ENCODE assay signal across 8 mouse cellular contexts in the genomic region with DNA sequence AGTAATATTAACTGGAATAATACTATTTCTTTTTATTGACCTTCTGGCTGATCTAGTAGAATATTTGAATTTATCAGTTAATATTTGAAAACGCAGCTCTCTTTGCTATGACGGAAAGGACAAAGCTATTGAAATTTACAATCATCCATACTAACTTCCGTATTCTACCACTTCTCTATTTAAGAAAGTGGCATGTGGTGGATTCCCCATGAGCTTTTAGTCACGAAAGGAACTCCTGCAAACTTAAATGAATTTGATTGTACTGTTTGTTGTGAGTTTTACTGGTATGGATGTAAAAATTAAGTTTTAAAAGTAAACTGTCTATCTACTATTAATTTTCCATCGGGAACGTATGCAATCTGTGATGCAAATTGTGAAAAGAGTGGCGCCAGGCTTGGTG. TPM values are rescaled to one million over a fixed set of nuclear protein-coding genes. Genes with fewer than 3 reads are reported as not detected.
DNase-seq lines count a peak whose midpoint lies in the region; ATAC-seq and TF ChIP-seq lines count a peak whose summit lies in the region.

No protein-coding gene starts in this region.

- WGBS in heart, embryonic 15.5 days: 30% methylated on average over 7 of the region's 7 CpGs
- 39% methylated on average over 7 of the region's 7 CpGs for WGBS in hindbrain, embryonic 13.5 days
- 44% methylated on average over 7 of the region's 7 CpGs for whole genome bisulfite sequencing in midbrain, embryonic 13.5 days

- no peaks in the 10 kb centered on the region for H3K9me3 ChIP-seq in heart, embryonic 15.5 days (replicated peaks)
- H3K9me3 ChIP-seq in ES-E14 (ENCODE audit: control insufficient read depth, insufficient read depth, low read depth, low read length): no peaks in the 10 kb centered on the region
- no peaks in the 10 kb centered on the region for H3K9me3 ChIP-seq in hindbrain, embryonic 13.5 days
- no peaks in the 10 kb centered on the region for H3K9me3 ChIP-seq in midbrain, embryonic 13.5 days

- DNase-seq in heart, postnatal 4 days: no peak
- no peak for DNase-seq in ES-E14 (ENCODE audit: low read depth, low spot score)
- DNase-seq in cerebellum, adult 18-20 months: no peak
- DNase-seq in embryo, embryonic 10.5 days (ENCODE audit: low spot score): no peak

- no peaks in the 10 kb centered on the region for H3K27me3 ChIP-seq in heart, embryonic 15.5 days
- no peaks in the 10 kb centered on the region for H3K27me3 ChIP-seq in hindbrain, embryonic 13.5 days
- H3K27me3 ChIP-seq in midbrain, embryonic 13.5 days: no peaks in the 10 kb centered on the region

- in situ Hi-C loops in ES-E14 (cut with MboI; ENCODE audit: low sequenced_read_pairs in 2 of 2, unreplicated experiment in 2 of 2): no loop called here

- H3K4me2 ChIP-seq in heart, embryonic 15.5 days: peak overlapping the region; percentile 88
- H3K4me2 ChIP-seq in hindbrain, embryonic 13.5 days: peak overlapping the region; percentile 68
- H3K4me2 ChIP-seq in midbrain, embryonic 13.5 days (replicated peaks): peak overlapping the region; percentile 57

- no peak for ATAC-seq in heart, embryonic 15.5 days (replicated peaks; ENCODE audit: insufficient number of reproducible peaks, insufficient read depth, low FRiP score, low read depth)
- no peak for ATAC-seq in hindbrain, embryonic 13.5 days (ENCODE audit: low FRiP score)
- no peak for ATAC-seq in midbrain, embryonic 13.5 days
- ATAC-seq in activated CD4-positive, CD25-positive, alpha-beta regulatory T cell, adult 4 months: no peak

- H3K36me3 ChIP-seq in heart, embryonic 15.5 days: no peaks in the 10 kb centered on the region
- H3K36me3 ChIP-seq in ES-E14 (ENCODE audit: control insufficient read depth, insufficient read depth, low read length, poor library complexity, severe bottlenecking): no peaks in the 10 kb centered on the region
- H3K36me3 ChIP-seq in hindbrain, embryonic 13.5 days: no peaks in the 10 kb centered on the region
- no peaks in the 10 kb centered on the region for H3K36me3 ChIP-seq in midbrain, embryonic 13.5 days

- peak overlapping the region; percentile 69 for H3K4me3 ChIP-seq in heart, embryonic 15.5 days
- H3K4me3 ChIP-seq in ES-E14 (ENCODE audit: insufficient read depth in 1 of 2, low read depth in 1 of 2, low read length in 2 of 2, poor library complexity in 1 of 2, severe bottlenecking in 1 of 2): peak overlapping the region; percentile 62 to 64; a peak in 3 of 4 replicates
- peak overlapping the region; percentile 44 for H3K4me3 ChIP-seq in hindbrain, embryonic 13.5 days
- H3K4me3 ChIP-seq in midbrain, embryonic 13.5 days (replicated peaks): peak overlapping the region; percentile 39

- no peak overlapping the region for H3K27ac ChIP-seq in heart, embryonic 15.5 days
- no peak overlapping the region for H3K27ac ChIP-seq in ES-E14 (ENCODE audit: insufficient read depth, low read depth, low read length, poor library complexity, severe bottlenecking)
- no peak overlapping the region for H3K27ac ChIP-seq in hindbrain, embryonic 13.5 days
- no peak overlapping the region for H3K27ac ChIP-seq in midbrain, embryonic 13.5 days

- peaks cover 21% of the 10 kb centered on the region for H3K4me1 ChIP-seq in heart, embryonic 15.5 days (replicated peaks)
- H3K4me1 ChIP-seq in ES-E14 (ENCODE audit: control insufficient read depth in 2 of 2, insufficient read depth in 2 of 2, low read length in 2 of 2, poor library complexity in 1 of 2): peaks cover 5 to 10% of the 10 kb centered on the region in 2 experiments; a peak in 2 of 4 replicates
- peaks cover 19% of the 10 kb centered on the region for H3K4me1 ChIP-seq in hindbrain, embryonic 13.5 days (replicated peaks)
- H3K4me1 ChIP-seq in midbrain, embryonic 13.5 days (replicated peaks): peaks cover 23% of the 10 kb centered on the region

- peak overlapping the region; percentile 64; the same call in 1 of the 2 replicates for H3K9ac ChIP-seq in heart, embryonic 15.5 days
- no peak overlapping the region for H3K9ac ChIP-seq in ES-E14 (ENCODE audit: insufficient read depth, low read depth, low read length, poor library complexity, severe bottlenecking)
- peak overlapping the region; percentile 71; the same call in 1 of the 2 replicates for H3K9ac ChIP-seq in hindbrain, embryonic 13.5 days
- no peak overlapping the region; the same call in 1 of the 2 replicates for H3K9ac ChIP-seq in midbrain, embryonic 13.5 days (replicated peaks)

TF ChIP-seq in ES-E14, 5 proteins besides CTCF, POLR2A, EP300 and RAD21:
- TF ChIP-seq MAFK (IDR thresholded peaks at IDR 0.05; ENCODE audit: insufficient read depth, low read depth, low read length): no peak
- no peak for TF ChIP-seq ZNF384 (IDR thresholded peaks at IDR 0.05; ENCODE audit: low read depth, low read length)
- TF ChIP-seq HCFC1 (IDR thresholded peaks at IDR 0.05; ENCODE audit: borderline replicate concordance, insufficient read depth, low read length): no peak
- TF ChIP-seq ZC3H11A (IDR thresholded peaks at IDR 0.05; ENCODE audit: borderline replicate concordance, low read depth, low read length): no peak
- TF ChIP-seq CHD2 (IDR thresholded peaks at IDR 0.05; ENCODE audit: low read depth, low read length): no peak

RNA-seq across cellular contexts. Expression of a gene that starts 0.8 kb away (rescaled TPM):
- polyA plus RNA-seq in heart, embryonic 15.5 days (2015; fragmentation: Nextera tagmentation; extraction: Ambion mirVana): 4.0 TPM in 2 replicates
- 1 to 10 TPM; 6.7 to 7.6 TPM for total RNA-seq in heart, postnatal 4 days (2021)
- 3.4 and 3.7 TPM in 2 replicates for total RNA-seq in ES-E14 (2012; rRNA removed)
- 1.9 and 2.5 TPM in 2 replicates for polyA plus RNA-seq in hindbrain, embryonic 13.5 days (2015; fragmentation: Nextera tagmentation; extraction: Ambion mirVana)
- 0.84 and 1.2 TPM in 2 replicates for polyA plus RNA-seq in midbrain, embryonic 13.5 days (2015; fragmentation: Nextera tagmentation; extraction: Ambion mirVana)
- 10 to 100 TPM; 16.5 to 20.0 TPM for polyA plus RNA-seq in activated CD4-positive, CD25-positive, alpha-beta regulatory T cell, adult 4 months (2017; shearing (Covaris generic))

RNA-seq across cellular contexts. Expression of a gene that starts 30.7 kb away (rescaled TPM):
- polyA plus RNA-seq in heart, embryonic 15.5 days (2015; fragmentation: Nextera tagmentation; extraction: Ambion mirVana): 9.7 and 11.4 TPM in 2 replicates
- 10 to 100 TPM; 11.0 to 12.7 TPM for total RNA-seq in heart, postnatal 4 days (2021)
- 8.2 and 8.9 TPM in 2 replicates for total RNA-seq in ES-E14 (2012; rRNA removed)
- 16.0 and 18.1 TPM in 2 replicates for polyA plus RNA-seq in hindbrain, embryonic 13.5 days (2015; fragmentation: Nextera tagmentation; extraction: Ambion mirVana)
- 15.1 and 17.9 TPM in 2 replicates for polyA plus RNA-seq in midbrain, embryonic 13.5 days (2015; fragmentation: Nextera tagmentation; extraction: Ambion mirVana)
- 1 to 10 TPM; 2.6 to 7.1 TPM for polyA plus RNA-seq in activated CD4-positive, CD25-positive, alpha-beta regulatory T cell, adult 4 months (2017; shearing (Covaris generic))

RNA-seq across cellular contexts. Expression of a gene that starts 47.3 kb away (rescaled TPM):
- polyA plus RNA-seq in heart, embryonic 15.5 days (2015; fragmentation: Nextera tagmentation; extraction: Ambion mirVana): 4.9 and 6.9 TPM in 2 replicates
- 1 to 10 TPM; 2.6 to 3.0 TPM for total RNA-seq in heart, postnatal 4 days (2021)
- 5.0 and 5.9 TPM in 2 replicates for total RNA-seq in ES-E14 (2012; rRNA removed)
- polyA plus RNA-seq in hindbrain, embryonic 13.5 days (2015; fragmentation: Nextera tagmentation; extraction: Ambion mirVana): 10.0 and 10.4 TPM in 2 replicates
- polyA plus RNA-seq in midbrain, embryonic 13.5 days (2015; fragmentation: Nextera tagmentation; extraction: Ambion mirVana): 9.5 and 11.1 TPM in 2 replicates
- polyA plus RNA-seq in activated CD4-positive, CD25-positive, alpha-beta regulatory T cell, adult 4 months (2017; shearing (Covaris generic)): 10 to 100 TPM; 31.8 to 32.9 TPM

Comparison
In these comparisons a context has a peak if more than half of its experiments do, and no peak if none do; other contexts are left out.
1. H3K9ac ChIP-seq: peak in heart, embryonic 15.5 days (single experiment) and hindbrain, embryonic 13.5 days (single experiment); none in ES-E14 (single experiment) and midbrain, embryonic 13.5 days (single experiment).
2. Peak in every context shown above with its lines, with median percentiles within 50 percentile points of each other: H3K4me2 ChIP-seq and H3K4me3 ChIP-seq.